Mouse (Mus musculus): Measurements from ENCODE around the gene 4933403O08Rik.
A peak's percentile ranks its signal among the peaks of the same experiment; 100 is the strongest.

4933403O08Rik gene

GRCm38 (mm10) chrX:112238749-112239148 lies at the start of gene 4933403O08Rik:
Gene 4933403O08Rik (plus strand): TSS chrX:112239049.
- no peak for DNase-seq

GRCm38 (mm10) chrX:112242916-112243315 lies 4.1 kb downstream of the 4933403O08Rik start:
- no peak for DNase-seq

- DNase-seq: peak; percentile 8
Measured at GRCm38 (mm10) chrX:112255513-112255912, 16.7 kb downstream of the 4933403O08Rik start.

- DNase-seq: no peak
Measured at GRCm38 (mm10) chrX:112273550-112273949, 34.7 kb downstream of the 4933403O08Rik start.

All from right cerebral cortex, postnatal 25 days (tissue).